Mouse (Mus musculus): ENCODE results near the gene Hs6st3. TPM values are rescaled to one million over a fixed set of nuclear protein-coding genes. Genes with fewer than 3 reads are reported as not detected.

Hs6st3 gene
- total and polyA plus RNA-seq, 3 experiments, result not detected

- Histone ChIP-seq H3K9me3 (replicated peaks; ENCODE audit: low read length) (peaks cover 21% of the 10 kb centered on the region), H3K4me2 (ENCODE audit: insufficient read depth, low read depth, poor library complexity, severe bottlenecking) (no peak overlapping the region), H3K79me2 (replicated peaks; ENCODE audit: control insufficient read depth, extremely low read depth, insufficient read depth, poor library complexity, severe bottlenecking) (no peaks in the 10 kb centered on the region), H3K27me3 (replicated peaks) (no peaks in the 10 kb centered on the region), H3K9ac (ENCODE audit: insufficient read depth, low read depth) (no peak overlapping the region), H3K36me3 (replicated peaks in 1 of 2; ENCODE audit: control insufficient read depth in 1 of 2, insufficient read depth in 1 of 2, low read length in 1 of 2) (no peaks in the 10 kb centered on the region), H3K27ac (ENCODE audit: insufficient read depth, low read depth) (no peak overlapping the region), H3K4me3 (replicated peaks in 1 of 3; ENCODE audit: low read depth in 2 of 3, low read length in 2 of 3, poor library complexity in 1 of 3) (no peak overlapping the region), H3K4me1 (ENCODE audit: control insufficient read depth in 1 of 2, insufficient read depth in 2 of 2) (no peaks in the 10 kb centered on the region)
- no peak for DNase-seq (ENCODE audit: extremely low read depth)
- in situ Hi-C loops (cut with MboI; ENCODE audit: low pct_ligation_motif_present, low pct_unique_long_range_greater_than_20kb, low sequenced_read_pairs) (no loop called here), dilution Hi-C loops (cut with MboI; ENCODE audit: extremely low pct_ligation_motif_present, extremely low pct_unique_long_range_greater_than_20kb, low sequenced_read_pairs) (no loop called here)
- no peak for TF ChIP-seq MEF2A (IDR thresholded peaks at IDR 0.05; ENCODE audit: borderline replicate concordance, low read depth, low read length)
- no peak for TF ChIP-seq TCF12 (IDR thresholded peaks at IDR 0.05; ENCODE audit: low read depth, low read length)
- TF ChIP-seq SMC3 (IDR thresholded peaks at IDR 0.05; ENCODE audit: low read depth, low read length), result no peak
- no peak for TF ChIP-seq MAFK (IDR thresholded peaks at IDR 0.05; ENCODE audit: insufficient replicate concordance, low read length)
- TF ChIP-seq ZC3H11A (IDR thresholded peaks at IDR 0.05; ENCODE audit: low read depth, low read length), result no peak
- TF ChIP-seq USF2 (conservative IDR thresholded peaks at IDR 0.05; ENCODE audit: low read depth, low read length), result no peak
- no peak for TF ChIP-seq CTCF (conservative IDR thresholded peaks at IDR 0.05 in 1 of 2, IDR thresholded peaks at IDR 0.05 in 1 of 2; ENCODE audit: low read depth in 2 of 2, low read length in 2 of 2)
- no peak for TF ChIP-seq KAT2A (IDR thresholded peaks at IDR 0.05; ENCODE audit: insufficient replicate concordance, low read length)
Observed at GRCm38 (mm10) chr14:119488978-119489703, 351.0 kb downstream of the Hs6st3 start.

GRCm38 (mm10) chr14:119520632-119521031 is 382.5 kb downstream of the Hs6st3 start:
- no peak overlapping the region for H3K9ac ChIP-seq (ENCODE audit: insufficient read depth, low read depth)
- H3K4me2 ChIP-seq (ENCODE audit: insufficient read depth, low read depth, poor library complexity, severe bottlenecking), result no peak overlapping the region
- DNase-seq (ENCODE audit: extremely low read depth), result no peak
- H3K4me1 ChIP-seq (ENCODE audit: control insufficient read depth in 1 of 2, insufficient read depth in 2 of 2), result no peaks in the 10 kb centered on the region
- no peak for TF ChIP-seq TBP (conservative IDR thresholded peaks at IDR 0.05; ENCODE audit: low read depth, low read length)
- no peak for TF ChIP-seq MEF2A (IDR thresholded peaks at IDR 0.05; ENCODE audit: borderline replicate concordance, low read depth, low read length)
- TF ChIP-seq ETS1 (conservative IDR thresholded peaks at IDR 0.05; ENCODE audit: low read depth, low read length), result no peak
- no peak for TF ChIP-seq RAD21 (IDR thresholded peaks at IDR 0.05; ENCODE audit: low read depth, low read length)
- no peak for TF ChIP-seq E2F4 (IDR thresholded peaks at IDR 0.05; ENCODE audit: insufficient replicate concordance, low read depth, low read length)
- TF ChIP-seq MAZ (IDR thresholded peaks at IDR 0.05; ENCODE audit: low read depth, low read length), result no peak
- TF ChIP-seq RCOR1 (conservative IDR thresholded peaks at IDR 0.05; ENCODE audit: low read depth, low read length), result no peak
- no peak for TF ChIP-seq JUND (conservative IDR thresholded peaks at IDR 0.05; ENCODE audit: low read depth, low read length)
- TF ChIP-seq POLR2AphosphoS2 (IDR thresholded peaks at IDR 0.05; ENCODE audit: low read depth, low read length), result no peak
- TF ChIP-seq TCF12 (IDR thresholded peaks at IDR 0.05; ENCODE audit: low read depth, low read length), result no peak
- H3K36me3 ChIP-seq (replicated peaks in 1 of 2; ENCODE audit: control insufficient read depth in 1 of 2, insufficient read depth in 1 of 2, low read length in 1 of 2), result no peaks in the 10 kb centered on the region
- peaks cover 19% of the 10 kb centered on the region for H3K9me3 ChIP-seq (replicated peaks; ENCODE audit: low read length)
- in situ Hi-C loops (cut with MboI; ENCODE audit: low pct_ligation_motif_present, low pct_unique_long_range_greater_than_20kb, low sequenced_read_pairs) (no loop called here), dilution Hi-C loops (cut with MboI; ENCODE audit: extremely low pct_ligation_motif_present, extremely low pct_unique_long_range_greater_than_20kb, low sequenced_read_pairs) (no loop called here)
- H3K4me3 ChIP-seq (replicated peaks in 1 of 3; ENCODE audit: low read depth in 2 of 3, low read length in 2 of 3, poor library complexity in 1 of 3), result no peak overlapping the region
- H3K27me3 ChIP-seq (replicated peaks), result no peaks in the 10 kb centered on the region
- no peak overlapping the region for H3K27ac ChIP-seq (ENCODE audit: insufficient read depth, low read depth)
- no peaks in the 10 kb centered on the region for H3K79me2 ChIP-seq (replicated peaks; ENCODE audit: control insufficient read depth, extremely low read depth, insufficient read depth, poor library complexity, severe bottlenecking)
